Mouse (Mus musculus): ENCODE results near the gene Nrl. TPM values are rescaled to one million over a fixed set of nuclear protein-coding genes. Genes with fewer than 3 reads are reported as not detected.

Gene Nrl
- polyA plus RNA-seq, 1 experiment from 2014 or later: not detected

DNA sequence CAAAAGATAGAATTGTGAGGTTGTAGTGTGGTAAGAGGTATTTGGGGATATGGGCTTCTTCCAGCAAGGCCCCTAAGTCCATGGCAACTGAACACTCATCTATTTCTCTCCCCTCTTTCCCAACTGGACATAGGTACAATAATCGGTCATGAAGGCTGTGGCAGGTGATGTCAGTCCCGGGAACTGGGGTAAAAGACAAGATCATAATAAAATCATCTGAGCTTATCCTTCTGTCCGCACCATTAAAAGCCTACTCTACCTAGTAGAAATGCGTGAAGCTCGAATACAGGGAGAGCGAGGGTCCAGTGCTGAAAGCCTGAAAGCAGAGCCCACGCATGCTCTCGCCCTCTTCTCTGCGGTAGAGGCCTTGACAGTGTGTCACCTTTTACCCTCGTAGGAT lies 45.2 kb downstream of the Nrl start:
- 0 out of 2 replicates have a peak overlapping the region, but pooled peaks have one; percentile 74 for H3K9ac ChIP-seq
- H3K4me1 ChIP-seq (replicated peaks): peaks cover 66% of the 10 kb centered on the region
- ATAC-seq (ENCODE audit: insufficient read depth): no peak
- H3K4me3 ChIP-seq (replicated peaks): peak overlapping the region; percentile 69
- H3K4me2 ChIP-seq: peak overlapping the region; percentile 79
- H3K9me3 ChIP-seq (replicated peaks): no peaks in the 10 kb centered on the region
- no peaks in the 10 kb centered on the region for H3K27me3 ChIP-seq
- H3K36me3 ChIP-seq (replicated peaks): peaks cover 28% of the 10 kb centered on the region
- WGBS (ENCODE audit: insufficient replicate concordance): 77% methylated on average over 10 of the region's 10 CpGs
- no peak overlapping the region for H3K27ac ChIP-seq (replicated peaks)

DNA sequence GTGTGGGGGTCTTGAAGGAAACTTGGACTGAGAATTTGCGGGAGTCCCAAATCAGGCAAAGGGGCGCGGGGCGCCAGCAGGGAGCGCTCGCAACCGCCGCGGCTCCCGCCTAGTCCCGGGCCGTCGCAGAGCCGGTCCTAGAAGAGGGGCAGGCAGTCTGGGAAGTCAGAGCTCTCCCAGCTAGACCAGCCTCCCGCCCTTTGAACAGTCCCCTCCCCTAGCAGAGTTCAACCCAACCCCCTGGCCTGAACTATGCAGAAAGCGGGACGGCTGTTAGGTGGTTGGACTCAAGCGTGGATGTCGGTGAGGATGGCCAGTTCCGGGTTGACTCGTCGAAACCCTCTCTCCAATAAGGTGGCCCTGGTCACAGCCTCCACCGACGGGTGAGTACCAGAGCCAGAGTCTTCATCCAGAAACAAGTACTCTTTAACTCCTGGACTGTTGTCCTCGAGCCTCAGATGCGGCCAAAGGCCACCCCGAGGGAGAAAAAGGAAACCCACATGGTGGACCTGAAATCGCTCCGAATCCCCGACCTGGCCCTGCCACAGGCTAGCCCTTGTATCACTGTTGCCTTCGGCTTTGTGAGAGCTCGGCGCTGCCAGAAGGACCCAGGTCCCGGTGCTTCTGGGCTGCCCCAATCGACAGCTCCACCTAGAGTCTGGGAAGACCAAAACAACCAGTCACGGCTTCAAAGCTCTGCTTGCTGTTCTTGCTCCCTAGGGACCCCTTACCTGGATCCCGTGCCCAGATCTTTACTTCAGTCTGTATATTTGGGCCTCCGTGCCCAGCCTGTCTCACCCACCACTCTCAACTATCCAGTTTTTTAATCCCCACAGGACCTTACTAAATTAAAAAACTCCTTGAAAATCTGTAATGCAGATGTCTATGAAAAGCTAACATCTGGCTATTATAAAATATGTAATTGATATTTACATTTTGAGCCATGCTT lies 45.9 kb downstream of the Nrl start, which contains the start of gene Dhrs4:
Gene Dhrs4, plus strand, starts transcription at position 108 of the 949 bp plus-strand sequence.
- Histone ChIP-seq H3K27me3 (no peaks in the 10 kb centered on the region), H3K4me2 (peak within 1 kb of the TSS; percentile 79), H3K4me3 (replicated peaks) (peak within 1 kb of the TSS; percentile 69), H3K9me3 (replicated peaks) (no peaks in the 10 kb centered on the region), H3K27ac (replicated peaks) (peak within 1 kb of the TSS; percentile 91), H3K36me3 (replicated peaks) (peaks cover 23% of the 10 kb centered on the region), H3K4me1 (replicated peaks) (peaks cover 66% of the 10 kb centered on the region), H3K9ac (peak within 1 kb of the TSS; percentile 74)
- under 1% methylated on average over 38 of the region's 38 CpGs for WGBS (ENCODE audit: insufficient replicate concordance)
- peak; percentile 86 for ATAC-seq (ENCODE audit: insufficient read depth)

DNA sequence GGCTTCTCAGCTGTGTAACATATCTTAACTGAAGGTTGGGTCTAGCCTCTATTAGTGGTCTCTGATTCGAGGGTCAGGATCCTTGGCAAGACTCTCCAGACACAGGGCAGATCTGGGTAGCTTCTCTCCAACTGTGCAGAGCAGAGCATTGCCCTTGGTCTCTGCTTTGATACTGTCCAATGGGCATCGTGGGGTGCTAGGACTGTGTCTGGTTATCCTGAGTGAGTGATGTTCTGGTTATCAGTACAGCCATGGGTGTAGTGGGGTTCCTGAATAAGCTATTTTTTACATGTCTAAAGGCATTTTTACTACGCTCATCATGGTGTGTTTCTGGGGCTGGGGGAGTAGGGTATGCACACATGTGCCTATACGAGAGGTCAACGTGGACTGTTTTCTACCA lies 47.0 kb downstream of the Nrl start:
- peak overlapping the region; percentile 91 for H3K27ac ChIP-seq (replicated peaks)
- no peaks in the 10 kb centered on the region for H3K27me3 ChIP-seq
- H3K9me3 ChIP-seq (replicated peaks): no peaks in the 10 kb centered on the region
- H3K9ac ChIP-seq: peak overlapping the region; percentile 74
- H3K4me1 ChIP-seq (replicated peaks): peaks cover 66% of the 10 kb centered on the region
- H3K4me2 ChIP-seq: peak overlapping the region; percentile 79
- WGBS (ENCODE audit: insufficient replicate concordance): 24% methylated on average over 5 of the region's 5 CpGs
- peaks cover 19% of the 10 kb centered on the region for H3K36me3 ChIP-seq (replicated peaks)
- ATAC-seq (ENCODE audit: insufficient read depth): peak; percentile 72
- H3K4me3 ChIP-seq (replicated peaks): peak overlapping the region; percentile 69

DNA sequence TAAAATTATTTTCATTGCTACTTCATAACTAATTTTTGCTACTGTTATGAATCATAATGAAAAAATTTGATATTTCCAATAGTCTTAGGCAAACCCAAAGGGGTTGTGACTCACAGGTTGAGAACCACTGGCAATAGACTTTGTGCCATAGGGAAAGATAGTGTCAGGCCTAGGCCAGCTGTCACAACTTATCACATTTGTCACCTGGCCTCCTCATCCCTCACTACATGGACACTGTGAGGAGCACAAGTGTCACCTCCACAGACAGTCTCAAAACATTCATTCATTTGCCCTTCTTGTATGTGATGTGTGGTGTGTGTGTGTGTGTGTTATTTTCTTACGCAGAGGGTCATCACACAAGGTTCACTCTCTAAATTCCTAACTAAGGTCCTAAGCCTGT lies 47.4 kb downstream of the Nrl start:
- Histone ChIP-seq H3K9me3 (replicated peaks) (no peaks in the 10 kb centered on the region), H3K4me1 (replicated peaks) (peaks cover 66% of the 10 kb centered on the region), H3K4me3 (replicated peaks) (no peak overlapping the region), H3K27ac (replicated peaks) (peak overlapping the region; percentile 91), H3K36me3 (replicated peaks) (peaks cover 19% of the 10 kb centered on the region), H3K27me3 (no peaks in the 10 kb centered on the region), H3K9ac (peak overlapping the region; percentile 74; the same call in 1 of the 2 replicates), H3K4me2 (peak overlapping the region; percentile 79)
- 81% methylated on average over 1 of the region's 1 CpGs for WGBS (ENCODE audit: insufficient replicate concordance)
- peak; percentile 68 for ATAC-seq (ENCODE audit: insufficient read depth)

DNA sequence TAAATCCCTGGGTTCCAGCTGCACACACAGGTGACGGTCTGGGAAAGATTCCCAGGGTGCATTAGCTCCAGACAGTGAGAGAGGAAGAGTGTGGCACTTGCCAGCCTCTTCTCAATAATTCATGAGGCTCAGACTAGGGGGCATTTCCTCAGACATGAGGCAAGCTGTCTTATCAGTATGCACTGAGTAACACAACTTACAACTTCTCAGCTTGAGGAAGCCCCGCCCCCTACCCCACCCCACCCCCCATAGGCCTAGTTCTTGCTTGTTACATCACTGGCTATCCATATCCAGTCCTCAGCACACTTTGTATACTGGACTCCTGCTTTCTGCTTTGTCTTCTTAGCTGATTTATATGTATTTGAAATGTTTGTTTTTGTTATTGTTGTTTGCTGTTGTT lies 49.1 kb downstream of the Nrl start:
- no peak overlapping the region for H3K9ac ChIP-seq
- H3K4me3 ChIP-seq (replicated peaks): no peak overlapping the region
- H3K27me3 ChIP-seq: no peaks in the 10 kb centered on the region
- H3K4me2 ChIP-seq: no peak overlapping the region
- H3K4me1 ChIP-seq (replicated peaks): peaks cover 57% of the 10 kb centered on the region
- 12% methylated on average over 2 of the region's 2 CpGs for whole genome bisulfite sequencing (ENCODE audit: insufficient replicate concordance)
- no peaks in the 10 kb centered on the region for H3K9me3 ChIP-seq (replicated peaks)
- peaks cover 8% of the 10 kb centered on the region; the same call in 1 of the 2 replicates for H3K36me3 ChIP-seq (replicated peaks)
- ATAC-seq (ENCODE audit: insufficient read depth): no peak
- H3K27ac ChIP-seq (replicated peaks): peak overlapping the region; percentile 19; the same call in 1 of the 2 replicates

DNA sequence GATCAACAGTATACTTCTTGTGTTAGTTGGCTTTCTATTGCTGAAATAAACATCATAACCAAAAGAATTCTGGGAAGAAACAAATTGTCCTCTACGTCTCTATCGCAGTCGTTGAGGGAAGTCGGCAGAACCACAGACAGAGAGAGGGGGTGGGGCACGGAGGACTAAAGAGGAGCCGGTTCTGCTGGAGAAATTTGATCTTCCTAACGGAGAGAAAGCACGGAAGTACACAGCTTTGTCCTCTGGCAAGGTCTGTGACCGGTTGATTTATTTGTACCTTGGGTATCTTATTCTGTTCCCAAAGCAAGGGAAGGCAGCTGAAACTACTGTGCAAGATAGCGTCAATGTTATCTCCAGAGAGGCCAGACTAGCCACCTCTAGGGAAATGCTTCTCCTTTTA lies 54.0 kb downstream of the Nrl start:
- H3K4me2 ChIP-seq: peak overlapping the region; percentile 25
- no peak overlapping the region for H3K27ac ChIP-seq (replicated peaks)
- ATAC-seq (ENCODE audit: insufficient read depth): no peak
- no peaks in the 10 kb centered on the region for H3K36me3 ChIP-seq (replicated peaks)
- H3K4me1 ChIP-seq (replicated peaks): peaks cover 32% of the 10 kb centered on the region
- H3K27me3 ChIP-seq: peaks cover 10% of the 10 kb centered on the region; the same call in 1 of the 2 replicates
- H3K4me3 ChIP-seq (replicated peaks): no peak overlapping the region
- H3K9ac ChIP-seq: no peak overlapping the region
- WGBS (ENCODE audit: insufficient replicate concordance): 4% methylated on average over 10 of the region's 10 CpGs
- no peaks in the 10 kb centered on the region for H3K9me3 ChIP-seq (replicated peaks)

DNA sequence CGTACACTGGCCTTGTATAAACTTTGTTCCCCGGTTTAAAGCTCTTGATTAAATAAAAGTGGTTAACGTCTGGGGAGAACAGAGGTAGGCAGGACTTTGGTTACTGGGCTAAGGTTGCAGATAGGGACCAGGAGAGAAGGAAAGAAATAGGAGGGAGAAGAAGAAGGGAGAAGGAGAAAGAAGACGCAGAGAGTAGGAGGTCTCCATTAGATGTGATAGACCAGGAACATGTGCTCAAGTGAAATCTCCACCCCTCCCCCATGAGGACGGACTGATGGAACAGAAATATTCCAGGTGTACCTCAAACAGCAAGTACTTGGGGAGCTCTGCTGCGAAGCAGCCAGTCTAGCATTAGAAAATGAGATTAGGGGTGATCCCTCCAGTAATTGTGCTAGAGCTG lies 55.0 kb downstream of the Nrl start:
- Histone ChIP-seq H3K27me3 (peaks cover 14% of the 10 kb centered on the region; the same call in 1 of the 2 replicates), H3K4me1 (replicated peaks) (peaks cover 25% of the 10 kb centered on the region), H3K4me2 (no peak overlapping the region), H3K9me3 (replicated peaks) (no peaks in the 10 kb centered on the region), H3K9ac (no peak overlapping the region), H3K4me3 (replicated peaks) (no peak overlapping the region), H3K36me3 (replicated peaks) (no peaks in the 10 kb centered on the region), H3K27ac (replicated peaks) (no peak overlapping the region)
- 67% methylated on average over 6 of the region's 6 CpGs for WGBS (ENCODE audit: insufficient replicate concordance)
- no peak for ATAC-seq (ENCODE audit: insufficient read depth)

DNA sequence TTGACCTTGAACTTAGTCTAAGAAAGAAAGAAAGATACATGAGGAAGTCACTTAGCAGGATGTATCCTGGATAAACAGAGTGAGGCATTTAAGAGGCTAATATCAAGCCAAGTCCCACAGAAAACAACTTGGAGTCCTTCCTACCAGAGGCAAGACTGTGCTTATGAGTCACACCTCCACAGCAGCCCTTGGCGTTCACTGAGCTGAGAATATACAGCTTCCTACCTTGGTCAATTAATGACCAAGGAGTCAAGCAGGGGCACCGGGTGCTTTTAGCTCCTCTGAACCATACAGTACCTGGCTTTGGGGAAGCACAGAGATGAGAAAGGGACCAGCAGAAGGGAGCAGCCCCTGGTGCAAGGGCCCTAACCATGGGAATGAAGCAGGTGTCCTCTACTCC lies 55.7 kb downstream of the Nrl start:
- no peak for ATAC-seq (ENCODE audit: insufficient read depth)
- Histone ChIP-seq H3K4me2 (no peak overlapping the region), H3K27me3 (peaks cover 14% of the 10 kb centered on the region; the same call in 1 of the 2 replicates), H3K9me3 (replicated peaks) (no peaks in the 10 kb centered on the region), H3K4me3 (replicated peaks) (no peak overlapping the region), H3K9ac (no peak overlapping the region), H3K36me3 (replicated peaks) (no peaks in the 10 kb centered on the region), H3K4me1 (replicated peaks) (peaks cover 27% of the 10 kb centered on the region), H3K27ac (replicated peaks) (peak overlapping the region; percentile 34; the same call in 1 of the 2 replicates)
- WGBS (ENCODE audit: insufficient replicate concordance): 46% methylated on average over 2 of the region's 2 CpGs

Other genes starting within 250 kb of the Nrl start
- gene Dhrs4, start 46.2 kb downstream of the Nrl start, polyA plus RNA-seq (2015; fragmentation: Nextera tagmentation; extraction: Ambion mirVana): 77.8 and 86.8 TPM in 2 replicates
- 0.28 and 0.41 TPM in 2 replicates for gene Carmil3, start 34.3 kb downstream of the Nrl start, polyA plus RNA-seq (2015; fragmentation: Nextera tagmentation; extraction: Ambion mirVana)
- not detected in 2 replicates for gene Cpne6, start 14.5 kb downstream of the Nrl start, polyA plus RNA-seq (2015; fragmentation: Nextera tagmentation; extraction: Ambion mirVana)
- gene Pck2, start 15.3 kb upstream of the Nrl start, polyA plus RNA-seq (2015; fragmentation: Nextera tagmentation; extraction: Ambion mirVana): 36.0 and 39.9 TPM in 2 replicates
- 57.9 and 64.1 TPM in 2 replicates for gene Dcaf11, start 35.0 kb upstream of the Nrl start, polyA plus RNA-seq (2015; fragmentation: Nextera tagmentation; extraction: Ambion mirVana)
- 1.6 and 2.1 TPM in 2 replicates for gene A730061H03Rik, start 35.4 kb upstream of the Nrl start, polyA plus RNA-seq (2015; fragmentation: Nextera tagmentation; extraction: Ambion mirVana)
- 1.1 and 1.9 TPM in 2 replicates for gene Fitm1, start 50.6 kb upstream of the Nrl start, polyA plus RNA-seq (2015; fragmentation: Nextera tagmentation; extraction: Ambion mirVana)
- 108 and 116 TPM in 2 replicates for gene Psme1, start 53.1 kb upstream of the Nrl start, polyA plus RNA-seq (2015; fragmentation: Nextera tagmentation; extraction: Ambion mirVana)
- 25.6 and 25.9 TPM in 2 replicates for gene Emc9, start 60.3 kb upstream of the Nrl start, polyA plus RNA-seq (2015; fragmentation: Nextera tagmentation; extraction: Ambion mirVana)
- gene Psme2, start 66.1 kb upstream of the Nrl start, polyA plus RNA-seq (2015; fragmentation: Nextera tagmentation; extraction: Ambion mirVana): 173 and 191 TPM in 2 replicates
- gene Rnf31, start 66.7 kb upstream of the Nrl start, polyA plus RNA-seq (2015; fragmentation: Nextera tagmentation; extraction: Ambion mirVana): 9.1 and 12.0 TPM in 2 replicates
- gene Irf9, start 78.6 kb upstream of the Nrl start, polyA plus RNA-seq (2015; fragmentation: Nextera tagmentation; extraction: Ambion mirVana): 20.7 and 20.9 TPM in 2 replicates
- gene Rec8, start 93.1 kb upstream of the Nrl start, polyA plus RNA-seq (2015; fragmentation: Nextera tagmentation; extraction: Ambion mirVana): 1.7 and 1.9 TPM in 2 replicates
- gene Ipo4, start 111.0 kb upstream of the Nrl start, polyA plus RNA-seq (2015; fragmentation: Nextera tagmentation; extraction: Ambion mirVana): 26.6 and 36.7 TPM in 2 replicates
- gene Gm49378, start 112.9 kb upstream of the Nrl start, polyA plus RNA-seq (2015; fragmentation: Nextera tagmentation; extraction: Ambion mirVana): 0.54 and 0.67 TPM in 2 replicates
- 48.4 and 51.7 TPM in 2 replicates for gene Tm9sf1, start 118.8 kb upstream of the Nrl start, polyA plus RNA-seq (2015; fragmentation: Nextera tagmentation; extraction: Ambion mirVana)
- 0.09 TPM in 1 of 2 replicates, not detected in the other for gene Tssk4, start 125.2 kb upstream of the Nrl start, polyA plus RNA-seq (2015; fragmentation: Nextera tagmentation; extraction: Ambion mirVana)
- gene Mdp1, start 135.5 kb upstream of the Nrl start, polyA plus RNA-seq (2015; fragmentation: Nextera tagmentation; extraction: Ambion mirVana): 18.4 and 18.5 TPM in 2 replicates
- 21.2 and 25.6 TPM in 2 replicates for gene Gmpr2, start 147.0 kb upstream of the Nrl start, polyA plus RNA-seq (2015; fragmentation: Nextera tagmentation; extraction: Ambion mirVana)
- 218 and 233 TPM in 2 replicates for gene Nedd8, start 147.1 kb upstream of the Nrl start, polyA plus RNA-seq (2015; fragmentation: Nextera tagmentation; extraction: Ambion mirVana)
- gene Tinf2, start 156.8 kb upstream of the Nrl start, polyA plus RNA-seq (2015; fragmentation: Nextera tagmentation; extraction: Ambion mirVana): 21.0 and 22.4 TPM in 2 replicates
- gene Tgm1, start 188.9 kb upstream of the Nrl start, polyA plus RNA-seq (2015; fragmentation: Nextera tagmentation; extraction: Ambion mirVana): 2.9 and 3.9 TPM in 2 replicates
- gene Rabggta, start 197.3 kb upstream of the Nrl start, polyA plus RNA-seq (2015; fragmentation: Nextera tagmentation; extraction: Ambion mirVana): 10.5 and 11.0 TPM in 2 replicates
- gene Dhrs1, start 220.7 kb upstream of the Nrl start, polyA plus RNA-seq (2015; fragmentation: Nextera tagmentation; extraction: Ambion mirVana): 39.4 and 43.5 TPM in 2 replicates
- 23.4 and 24.4 TPM in 2 replicates for gene Nop9, start 220.7 kb upstream of the Nrl start, polyA plus RNA-seq (2015; fragmentation: Nextera tagmentation; extraction: Ambion mirVana)
- gene Cideb, start 233.5 kb upstream of the Nrl start, polyA plus RNA-seq (2015; fragmentation: Nextera tagmentation; extraction: Ambion mirVana): 57.5 and 77.8 TPM in 2 replicates
- gene Ltb4r2, start 236.4 kb upstream of the Nrl start, polyA plus RNA-seq (2015; fragmentation: Nextera tagmentation; extraction: Ambion mirVana): 0.74 and 0.93 TPM in 2 replicates
- gene Ltb4r1, start 241.0 kb upstream of the Nrl start, polyA plus RNA-seq (2015; fragmentation: Nextera tagmentation; extraction: Ambion mirVana): 14.0 and 14.5 TPM in 2 replicates

Data from liver, embryonic 15.5 days (tissue).